Mouse (Mus musculus) CH12.LX (cell line): ENCODE data around the gene Skap1. TPM values are rescaled to one million over a fixed set of nuclear protein-coding genes. Genes with fewer than 3 reads are reported as not detected.

Experiments used
- DNase-seq: peaks from one replicate; pipeline ENCODE4 v3.0.0-alpha.2; 2013; ENCODE audit errors: extremely low read depth
- H3K27ac ChIP-seq: 2 replicates; pipeline ENCODE4 v1.5.1; 2012; ENCODE audit warnings: low read depth, mild to moderate bottlenecking, control low read depth, moderate library complexity; ENCODE audit not compliant: insufficient read depth
- H3K27me3 ChIP-seq: replicated peaks from 2 replicates; pipeline ENCODE3; 2012; ENCODE audit warnings: inconsistent platforms
- H3K36me3 ChIP-seq, 2 experiments: replicated peaks in 1 of 2; 2 replicates each; pipeline versions ENCODE3 to v1.6.1; 2012; ENCODE audit warnings: inconsistent platforms in 1 of 2, low read length in 1 of 2, mild to moderate bottlenecking in 1 of 2, mixed read lengths in 1 of 2, moderate library complexity in 1 of 2; ENCODE audit not compliant: control insufficient read depth in 1 of 2, insufficient read depth in 1 of 2
- H3K4me1 ChIP-seq, 2 experiments: 2 replicates each; pipeline ENCODE4 v1.6.1; 2012; ENCODE audit warnings: inconsistent platforms in 1 of 2, moderate library complexity in 1 of 2; ENCODE audit not compliant: insufficient read depth in 2 of 2, control insufficient read depth in 1 of 2
- H3K4me2 ChIP-seq: 2 replicates; pipeline ENCODE4 v1.6.1; 2012; ENCODE audit warnings: low read depth, mild to moderate bottlenecking, control low read depth; ENCODE audit not compliant: poor library complexity, insufficient read depth, severe bottlenecking
- H3K4me3 ChIP-seq, 3 experiments: fragments of 150-350 bp in 1 of 3; sonication (generic) in 1 of 3; replicated peaks in 1 of 3; 2 replicates each; pipeline versions ENCODE3 to v1.5.1; 2011 to 2012; ENCODE audit warnings: low read depth in 2 of 3, low read length in 2 of 3, mild to moderate bottlenecking in 2 of 3, moderate library complexity in 2 of 3, control low read depth in 1 of 3, improper control_type of control experiment in 1 of 3, inconsistent platforms in 1 of 3, mixed read lengths in 1 of 3; ENCODE audit not compliant: poor library complexity in 1 of 3
- H3K79me2 ChIP-seq: replicated peaks from 2 replicates; pipeline ENCODE4 v1.6.1; 2012; ENCODE audit warnings: mild to moderate bottlenecking, moderate library complexity; ENCODE audit not compliant: control insufficient read depth, poor library complexity, insufficient read depth, severe bottlenecking; ENCODE audit errors: extremely low read depth
- H3K9ac ChIP-seq: 2 replicates; pipeline ENCODE4 v1.6.1; 2012; ENCODE audit warnings: low read depth, mild to moderate bottlenecking, control low read depth, moderate library complexity; ENCODE audit not compliant: insufficient read depth
- H3K9me3 ChIP-seq: replicated peaks from 2 replicates; pipeline ENCODE3; 2012; ENCODE audit warnings: low read length, inconsistent platforms, mixed read lengths
- BHLHE40 ChIP-seq: IDR thresholded peaks from 2 replicates; pipeline ENCODE4 v1.6.1; 2011; ENCODE audit warnings: mild to moderate bottlenecking, low read depth, low read length, improper control_type of control experiment
- CHD2 ChIP-seq: IDR thresholded peaks from 2 replicates; pipeline ENCODE4 v1.6.1; 2011; ENCODE audit warnings: low read length, improper control_type of control experiment
- E2F4 ChIP-seq: IDR thresholded peaks from 2 replicates; pipeline ENCODE4 v1.6.1; 2011; ENCODE audit warnings: low read depth, low read length, improper control_type of control experiment; ENCODE audit not compliant: insufficient replicate concordance
- ELF1 ChIP-seq: IDR thresholded peaks from 2 replicates; pipeline ENCODE4 v1.6.1; 2014; ENCODE audit warnings: low read depth, mild to moderate bottlenecking, inconsistent platforms, low read length, improper control_type of control experiment
- EP300 ChIP-seq: IDR thresholded peaks from 2 replicates; pipeline ENCODE4 v1.6.1; 2011; ENCODE audit warnings: low read length, improper control_type of control experiment
- ETS1 ChIP-seq: conservative IDR thresholded peaks from 2 replicates; pipeline ENCODE4 v1.6.1; 2012; ENCODE audit warnings: low read depth, mild to moderate bottlenecking, inconsistent platforms, low read length, improper control_type of control experiment, moderate library complexity
- HCFC1 ChIP-seq: IDR thresholded peaks from 2 replicates; pipeline ENCODE4 v1.6.1; 2012; ENCODE audit warnings: low read depth, mild to moderate bottlenecking, inconsistent platforms, low read length, improper control_type of control experiment
- IRF4 ChIP-seq: IDR thresholded peaks from 2 replicates; pipeline ENCODE4 v1.6.1; 2014; ENCODE audit warnings: low read depth, mild to moderate bottlenecking, inconsistent platforms, low read length, improper control_type of control experiment
- MAFK ChIP-seq: IDR thresholded peaks from 2 replicates; pipeline ENCODE4 v1.6.1; 2011; ENCODE audit warnings: low read length, improper control_type of control experiment; ENCODE audit not compliant: insufficient replicate concordance
- MEF2A ChIP-seq: IDR thresholded peaks from 2 replicates; pipeline ENCODE4 v1.6.1; 2014; ENCODE audit warnings: low read depth, mild to moderate bottlenecking, inconsistent platforms, low read length, improper control_type of control experiment, borderline replicate concordance
- NELFE ChIP-seq: IDR thresholded peaks from 2 replicates; pipeline ENCODE4 v1.6.1; 2011; ENCODE audit warnings: low read depth, low read length, improper control_type of control experiment
- PAX5 ChIP-seq: IDR thresholded peaks from 2 replicates; pipeline ENCODE4 v1.6.1; 2012; ENCODE audit warnings: low read length, inconsistent platforms, mixed read lengths
- POLR2A ChIP-seq: IDR thresholded peaks from 2 replicates; pipeline ENCODE4 v1.6.1; 2011; ENCODE audit warnings: low read depth, mild to moderate bottlenecking, improper control_type of control experiment, low read length
- SIN3A ChIP-seq: IDR thresholded peaks from 2 replicates; pipeline ENCODE4 v1.6.1; 2012; ENCODE audit warnings: low read length, improper control_type of control experiment, inconsistent platforms
- TCF12 ChIP-seq: IDR thresholded peaks from 2 replicates; pipeline ENCODE4 v1.6.1; 2014; ENCODE audit warnings: low read depth, mild to moderate bottlenecking, inconsistent platforms, low read length, improper control_type of control experiment
- ZKSCAN1 ChIP-seq: IDR thresholded peaks from 2 replicates; pipeline ENCODE4 v1.6.1; 2012; ENCODE audit warnings: low read depth, inconsistent platforms, low read length, improper control_type of control experiment, borderline replicate concordance
- ZNF384 ChIP-seq: IDR thresholded peaks from 2 replicates; pipeline ENCODE4 v1.6.1; 2012; ENCODE audit warnings: low read depth, low read length, improper control_type of control experiment, inconsistent platforms
- dilution Hi-C: fragments of 300-500 bp; cut with MboI; formaldehyde crosslinking; loops from 2 replicates; pipeline ENCODE4 v1.14.3; 2020; ENCODE audit warnings: low sequenced_read_pairs; ENCODE audit not compliant: extremely low pct_unique_long_range_greater_than_20kb, extremely low pct_ligation_motif_present
- in situ Hi-C: fragments of 300-500 bp; cut with MboI; formaldehyde crosslinking; loops from 3 replicates; pipeline ENCODE4 v1.14.3; 2019; ENCODE audit warnings: low sequenced_read_pairs, low pct_ligation_motif_present, low pct_unique_long_range_greater_than_20kb, mixed read lengths
- polyA plus RNA-seq: library from polyadenylated mRNA; unstranded; fragments of >175 nt; gene quantifications from 2 replicates; pipeline ENCODE4 v1.2.1, GENCODE M21; 2012; ENCODE audit warnings: low read depth; ENCODE audit not compliant: insufficient read length
- total RNA-seq, 2 experiments: library from RNA; depleted of rRNA; stranded (reverse); fragments of 300-350 nt in 1 of 2; fragments of >200 nt in 1 of 2; gene quantifications; 2 replicates each; pipeline ENCODE4 v1.2.3; 2012 to 2014

Gene Skap1
- total and polyA plus RNA-seq, 3 experiments, result not detected

GRCm38 (mm10) chr11:96765645-96766044, 301.3 kb downstream of the Skap1 start:
- DNase-seq, result peak; percentile 86
- H3K4me3 ChIP-seq, result no peak overlapping the region
- dilution Hi-C loops, result no loop called here

DNA sequence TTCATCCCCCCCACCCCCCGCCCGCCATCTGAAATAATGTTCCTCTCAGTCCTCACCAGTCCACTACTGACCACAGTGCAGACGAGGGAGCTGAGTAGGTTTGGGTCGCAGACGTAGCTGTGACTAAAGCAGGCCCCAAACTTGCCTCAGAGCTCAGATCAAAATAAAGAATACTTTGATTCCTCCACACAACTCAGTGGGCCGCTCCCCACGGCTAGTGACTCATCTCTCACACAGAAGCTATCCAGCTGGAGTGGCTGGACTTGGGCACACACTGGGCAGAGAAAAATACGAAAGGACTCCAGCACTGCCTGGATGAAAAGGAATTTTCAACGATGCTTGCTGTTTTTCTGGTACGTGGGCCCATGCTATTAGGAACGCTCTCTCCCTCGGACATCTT, 302.2 kb downstream of the Skap1 start:
- H3K9me3 ChIP-seq, result no peaks in the 10 kb centered on the region
- no peak overlapping the region for H3K4me3 ChIP-seq
- peak; percentile 40 for DNase-seq
- dilution Hi-C loops (no loop called here), in situ Hi-C loops (no loop called here)
- H3K36me3 ChIP-seq, result peaks cover 53 to 83% of the 10 kb centered on the region in 2 experiments
- no peaks in the 10 kb centered on the region for H3K79me2 ChIP-seq
- H3K27ac ChIP-seq, result peak overlapping the region; percentile 87
- no peak overlapping the region for H3K9ac ChIP-seq
- no peaks in the 10 kb centered on the region for H3K27me3 ChIP-seq
- peak; percentile 38; the same call in 1 of the 2 replicates for TF ChIP-seq POLR2A
- no peak for TF ChIP-seq PAX5
- TF ChIP-seq CHD2, result peak; percentile 41; the same call in 1 of the 2 replicates
- H3K4me1 ChIP-seq, result peaks cover 41 to 98% of the 10 kb centered on the region in 2 experiments
- no peak overlapping the region for H3K4me2 ChIP-seq

More at GRCm38 (mm10) chr11:96765645-96766044, 301.3 kb downstream of the Skap1 start:
- Histone ChIP-seq H3K27ac (peak overlapping the region; percentile 87), H3K9me3 (no peaks in the 10 kb centered on the region), H3K36me3 (peaks cover 44 to 74% of the 10 kb centered on the region in 2 experiments), H3K4me2 (peak overlapping the region; percentile 19), H3K9ac (no peak overlapping the region), H3K79me2 (no peaks in the 10 kb centered on the region), H3K27me3 (no peaks in the 10 kb centered on the region)
- TF ChIP-seq EP300 (peak; percentile 58), IRF4 (peak; percentile 70), MEF2A (peak; percentile 50), E2F4 (no peak), ZNF384 (no peak), SIN3A (peak; percentile 5; the same call in 1 of the 2 replicates), ZKSCAN1 (no peak), BHLHE40 (peak; percentile 72), NELFE (no peak), MAFK (peak; percentile 69), POLR2A (no peak), HCFC1 (no peak; the same call in 1 of the 2 replicates), TCF12 (peak; percentile 36), ELF1 (peak; percentile 60), CHD2 (peak; percentile 35; the same call in 1 of the 2 replicates), ETS1 (peak; percentile 73)
- TF ChIP-seq, all 38 proteins: peak for 10
- peaks cover 41 to 98% of the 10 kb centered on the region in 2 experiments for H3K4me1 ChIP-seq
- in situ Hi-C loops, result no loop called here
